Mouse (Mus musculus): ENCODE measurements around the gene Adad2. TPM values are rescaled to one million over a fixed set of nuclear protein-coding genes. Genes with fewer than 3 reads are reported as not detected.

Gene Adad2
- polyA plus RNA-seq (2015; fragmentation: Nextera tagmentation; extraction: Ambion mirVana): not detected in 2 replicates

DNA sequence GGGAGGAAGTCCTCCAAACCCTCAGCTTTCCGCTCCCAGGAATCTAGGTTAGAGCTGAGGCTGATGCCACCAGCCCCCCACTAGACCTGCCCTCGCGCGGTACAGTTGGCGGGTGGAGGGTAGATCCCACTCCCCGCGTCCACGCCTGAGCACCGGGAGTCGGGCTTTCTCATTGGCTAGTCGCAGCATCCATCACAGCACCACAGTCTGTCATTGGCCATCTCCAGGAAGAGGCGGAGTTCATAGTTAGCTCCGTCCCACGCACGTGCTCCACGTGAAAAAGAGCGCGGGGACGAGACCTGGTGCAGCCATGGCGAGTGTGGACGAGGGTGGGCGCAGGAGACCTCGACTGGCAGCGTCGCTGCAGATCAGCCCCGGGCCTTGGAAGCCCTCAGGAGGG is at the start of gene Adad2:
Adad2 (plus strand) TSS at position 277 of the 400 bp plus-strand sequence.
- Histone ChIP-seq H3K9me3 (ENCODE audit: control insufficient read depth, low read length) (no peaks in the 10 kb centered on the region), H3K4me1 (replicated peaks; ENCODE audit: control insufficient read depth, insufficient read depth, low read length) (no peaks in the 10 kb centered on the region), H3K27me3 (replicated peaks; ENCODE audit: control insufficient read depth, insufficient read depth, low read length) (no peaks in the 10 kb centered on the region), H3K27ac (ENCODE audit: low read length) (no peak within 1 kb of the TSS), H3K36me3 (ENCODE audit: control insufficient read depth, insufficient read depth) (no peaks in the 10 kb centered on the region), H3K4me3 (replicated peaks; ENCODE audit: low read length) (no peak within 1 kb of the TSS), H3K9ac (replicated peaks; ENCODE audit: low read depth, low read length) (no peak within 1 kb of the TSS), H3K4me2 (ENCODE audit: low read length) (no peak within 1 kb of the TSS)
- ATAC-seq: no peak
- WGBS: 86% methylated on average over 26 of the region's 26 CpGs

DNA sequence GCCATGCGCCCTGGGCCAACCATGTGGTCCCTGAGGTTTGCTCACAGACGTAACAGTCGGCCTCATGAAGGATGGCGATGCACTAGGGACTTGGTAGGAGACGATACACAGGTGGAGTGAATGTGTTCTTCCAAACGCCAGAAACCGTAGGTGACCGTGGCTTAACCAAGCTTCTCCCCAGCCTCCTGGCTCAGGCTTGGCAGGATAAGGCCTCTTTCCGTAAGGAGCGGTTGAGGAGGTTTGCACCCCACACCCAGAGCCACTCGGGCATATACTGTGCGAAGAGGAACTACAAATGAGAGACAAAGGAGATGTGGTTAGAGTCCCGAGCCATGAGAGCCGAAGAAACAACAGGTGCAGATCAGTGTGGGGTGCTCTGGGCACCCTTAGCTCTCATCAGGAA is 48.7 kb upstream of the Adad2 start:
- peaks cover 23% of the 10 kb centered on the region for H3K36me3 ChIP-seq (ENCODE audit: control insufficient read depth, insufficient read depth)
- no peak overlapping the region for H3K9ac ChIP-seq (replicated peaks; ENCODE audit: low read depth, low read length)
- no peak overlapping the region for H3K4me2 ChIP-seq (ENCODE audit: low read length)
- no peaks in the 10 kb centered on the region for H3K27me3 ChIP-seq (replicated peaks; ENCODE audit: control insufficient read depth, insufficient read depth, low read length)
- no peak overlapping the region for H3K27ac ChIP-seq (ENCODE audit: low read length)
- ATAC-seq: no peak
- 94% methylated on average over 14 of the region's 14 CpGs for WGBS
- H3K4me3 ChIP-seq (replicated peaks; ENCODE audit: low read length): no peak overlapping the region
- H3K4me1 ChIP-seq (replicated peaks; ENCODE audit: control insufficient read depth, insufficient read depth, low read length): no peaks in the 10 kb centered on the region; the same call in 1 of the 2 replicates
- no peaks in the 10 kb centered on the region for H3K9me3 ChIP-seq (ENCODE audit: control insufficient read depth, low read length)

- 85% methylated on average over 11 of the region's 11 CpGs for WGBS
- Histone ChIP-seq H3K27me3 (replicated peaks; ENCODE audit: control insufficient read depth, insufficient read depth, low read length) (no peaks in the 10 kb centered on the region), H3K4me2 (ENCODE audit: low read length) (no peak overlapping the region), H3K9ac (replicated peaks; ENCODE audit: low read depth, low read length) (no peak overlapping the region), H3K36me3 (ENCODE audit: control insufficient read depth, insufficient read depth) (peaks cover 23% of the 10 kb centered on the region), H3K4me1 (replicated peaks; ENCODE audit: control insufficient read depth, insufficient read depth, low read length) (no peaks in the 10 kb centered on the region), H3K27ac (ENCODE audit: low read length) (no peak overlapping the region), H3K4me3 (replicated peaks; ENCODE audit: low read length) (no peak overlapping the region), H3K9me3 (ENCODE audit: control insufficient read depth, low read length) (no peaks in the 10 kb centered on the region)
- no peak for ATAC-seq
Observed at GRCm38 (mm10) chr8:119566367-119566766, 46.2 kb upstream of the Adad2 start.

GRCm38 (mm10) chr8:119568251-119568650 is 44.3 kb upstream of the Adad2 start:
- H3K4me1 ChIP-seq (replicated peaks; ENCODE audit: control insufficient read depth, insufficient read depth, low read length): peaks cover 3% of the 10 kb centered on the region
- WGBS: 89% methylated on average over 9 of the region's 9 CpGs
- H3K27me3 ChIP-seq (replicated peaks; ENCODE audit: control insufficient read depth, insufficient read depth, low read length): no peaks in the 10 kb centered on the region
- no peak overlapping the region for H3K4me3 ChIP-seq (replicated peaks; ENCODE audit: low read length)
- no peak overlapping the region for H3K27ac ChIP-seq (ENCODE audit: low read length)
- H3K4me2 ChIP-seq (ENCODE audit: low read length): no peak overlapping the region
- no peak for ATAC-seq
- H3K9ac ChIP-seq (replicated peaks; ENCODE audit: low read depth, low read length): no peak overlapping the region
- H3K9me3 ChIP-seq (ENCODE audit: control insufficient read depth, low read length): no peaks in the 10 kb centered on the region
- peaks cover 14% of the 10 kb centered on the region for H3K36me3 ChIP-seq (ENCODE audit: control insufficient read depth, insufficient read depth)

DNA sequence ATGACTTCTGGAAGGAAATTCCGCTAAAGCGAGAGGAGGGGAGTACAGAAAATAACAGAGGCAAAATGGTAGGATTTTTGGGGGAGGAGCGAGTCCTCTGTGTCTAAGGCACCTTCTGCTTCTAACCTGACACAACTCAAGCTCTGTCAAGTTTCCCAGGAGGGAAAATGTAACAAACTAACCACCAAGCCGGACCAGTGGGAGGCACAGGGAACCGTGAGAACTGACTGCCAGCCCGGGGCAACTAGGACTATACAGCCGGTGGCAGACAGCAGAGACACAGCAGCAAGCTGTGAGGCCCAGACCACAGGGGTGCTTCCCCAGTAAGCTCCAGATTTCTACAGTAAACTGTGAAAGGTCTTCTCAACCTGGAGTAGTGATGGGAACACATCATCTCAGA is 43.6 kb upstream of the Adad2 start:
- Histone ChIP-seq H3K27me3 (replicated peaks; ENCODE audit: control insufficient read depth, insufficient read depth, low read length) (no peaks in the 10 kb centered on the region), H3K9me3 (ENCODE audit: control insufficient read depth, low read length) (no peaks in the 10 kb centered on the region), H3K4me2 (ENCODE audit: low read length) (no peak overlapping the region), H3K36me3 (ENCODE audit: control insufficient read depth, insufficient read depth) (peaks cover 12% of the 10 kb centered on the region), H3K27ac (ENCODE audit: low read length) (no peak overlapping the region), H3K4me3 (replicated peaks; ENCODE audit: low read length) (no peak overlapping the region), H3K4me1 (replicated peaks; ENCODE audit: control insufficient read depth, insufficient read depth, low read length) (peaks cover 10% of the 10 kb centered on the region), H3K9ac (replicated peaks; ENCODE audit: low read depth, low read length) (no peak overlapping the region)
- 77% methylated on average over 7 of the region's 7 CpGs for WGBS
- no peak for ATAC-seq

DNA sequence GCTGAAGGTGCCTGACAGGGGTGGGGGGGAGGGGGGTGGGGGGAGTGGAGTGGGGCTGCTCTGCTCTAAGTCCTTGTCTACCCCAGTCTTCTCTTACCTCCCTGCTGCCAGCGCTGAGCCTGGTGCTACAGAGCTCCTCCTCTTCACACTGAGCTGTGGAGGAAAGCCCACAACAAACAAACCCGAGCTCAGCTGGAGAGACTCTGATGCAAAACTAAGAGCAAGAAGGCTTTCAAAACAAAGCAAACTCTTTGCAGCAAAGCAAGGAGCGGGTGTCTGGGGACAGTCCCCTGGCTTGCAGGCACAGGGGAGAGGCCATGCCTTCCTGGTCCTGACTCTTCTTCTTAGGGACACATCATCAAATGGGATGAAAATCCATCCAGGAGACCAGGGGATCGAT is 42.7 kb upstream of the Adad2 start:
- H3K36me3 ChIP-seq (ENCODE audit: control insufficient read depth, insufficient read depth): peaks cover 8% of the 10 kb centered on the region; the same call in 1 of the 2 replicates
- H3K27ac ChIP-seq (ENCODE audit: low read length): no peak overlapping the region
- H3K4me1 ChIP-seq (replicated peaks; ENCODE audit: control insufficient read depth, insufficient read depth, low read length): peaks cover 13% of the 10 kb centered on the region
- no peaks in the 10 kb centered on the region for H3K27me3 ChIP-seq (replicated peaks; ENCODE audit: control insufficient read depth, insufficient read depth, low read length)
- no peaks in the 10 kb centered on the region for H3K9me3 ChIP-seq (ENCODE audit: control insufficient read depth, low read length)
- no peak overlapping the region for H3K4me3 ChIP-seq (replicated peaks; ENCODE audit: low read length)
- ATAC-seq: no peak
- no peak overlapping the region for H3K4me2 ChIP-seq (ENCODE audit: low read length)
- no peak overlapping the region for H3K9ac ChIP-seq (replicated peaks; ENCODE audit: low read depth, low read length)
- WGBS: 36% methylated on average over 4 of the region's 4 CpGs

DNA sequence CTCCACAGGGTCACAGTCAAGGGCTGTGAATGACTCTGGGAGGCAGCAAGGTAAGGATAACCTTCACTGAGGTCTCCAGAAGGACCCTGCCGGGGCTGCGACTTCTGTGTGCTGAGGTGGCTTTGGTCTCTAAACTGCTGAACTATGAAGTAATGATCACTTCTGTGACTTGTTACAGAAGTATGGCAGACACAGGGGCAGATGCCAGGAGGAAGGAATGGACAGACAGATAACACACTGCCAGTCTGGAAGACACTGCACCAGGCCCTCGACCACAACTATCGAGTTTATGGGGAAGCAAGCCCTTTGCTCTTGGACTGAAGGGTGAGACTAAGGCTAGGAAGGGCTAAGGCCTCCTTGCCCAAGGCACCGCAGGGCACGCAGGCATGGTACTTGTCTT is 41.4 kb upstream of the Adad2 start:
- ATAC-seq: no peak
- Histone ChIP-seq H3K27ac (ENCODE audit: low read length) (no peak overlapping the region), H3K4me2 (ENCODE audit: low read length) (no peak overlapping the region), H3K9ac (replicated peaks; ENCODE audit: low read depth, low read length) (no peak overlapping the region), H3K4me3 (replicated peaks; ENCODE audit: low read length) (no peak overlapping the region), H3K4me1 (replicated peaks; ENCODE audit: control insufficient read depth, insufficient read depth, low read length) (peaks cover 13% of the 10 kb centered on the region), H3K27me3 (replicated peaks; ENCODE audit: control insufficient read depth, insufficient read depth, low read length) (peaks cover 5% of the 10 kb centered on the region; the same call in 1 of the 2 replicates), H3K36me3 (ENCODE audit: control insufficient read depth, insufficient read depth) (no peaks in the 10 kb centered on the region), H3K9me3 (ENCODE audit: control insufficient read depth, low read length) (no peaks in the 10 kb centered on the region)
- 87% methylated on average over 6 of the region's 6 CpGs for WGBS

DNA sequence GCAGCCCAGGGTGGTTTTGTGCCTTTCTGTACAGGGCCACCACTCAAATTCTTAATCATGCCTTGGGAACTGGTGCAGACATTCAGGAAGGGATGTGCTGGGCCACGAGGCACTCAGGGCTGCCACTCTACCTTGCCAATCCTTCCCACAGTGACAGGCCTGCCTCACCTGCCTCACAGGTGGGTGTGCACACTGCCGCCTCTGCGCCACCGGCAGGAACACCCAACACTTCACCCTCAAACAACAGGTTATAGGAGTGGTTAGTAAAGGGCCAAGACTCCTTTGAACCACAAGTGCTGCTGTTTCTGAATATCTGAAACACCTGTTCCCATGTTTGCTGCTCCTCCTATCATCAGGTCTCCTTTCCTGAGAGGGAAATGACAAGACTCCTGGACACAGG is 40.1 kb upstream of the Adad2 start:
- ATAC-seq: no peak
- no peak overlapping the region for H3K27ac ChIP-seq (ENCODE audit: low read length)
- H3K4me3 ChIP-seq (replicated peaks; ENCODE audit: low read length): no peak overlapping the region
- peaks cover 9% of the 10 kb centered on the region; the same call in 1 of the 2 replicates for H3K27me3 ChIP-seq (replicated peaks; ENCODE audit: control insufficient read depth, insufficient read depth, low read length)
- no peaks in the 10 kb centered on the region for H3K36me3 ChIP-seq (ENCODE audit: control insufficient read depth, insufficient read depth)
- WGBS: 93% methylated on average over 4 of the region's 4 CpGs
- H3K9ac ChIP-seq (replicated peaks; ENCODE audit: low read depth, low read length): no peak overlapping the region
- no peak overlapping the region for H3K4me2 ChIP-seq (ENCODE audit: low read length)
- peaks cover 13% of the 10 kb centered on the region for H3K4me1 ChIP-seq (replicated peaks; ENCODE audit: control insufficient read depth, insufficient read depth, low read length)
- no peaks in the 10 kb centered on the region for H3K9me3 ChIP-seq (ENCODE audit: control insufficient read depth, low read length)

GRCm38 (mm10) chr8:119574437-119575365 is 37.8 kb upstream of the Adad2 start, which contains the start of the genes Hsdl1 and Dnaaf1:
Hsdl1 (minus strand) TSS chr8:119575183.
Dnaaf1 (plus strand) TSS chr8:119575235.
- H3K36me3 ChIP-seq (ENCODE audit: control insufficient read depth, insufficient read depth): no peaks in the 10 kb centered on the region
- H3K27me3 ChIP-seq (replicated peaks; ENCODE audit: control insufficient read depth, insufficient read depth, low read length): peaks cover 9% of the 10 kb centered on the region; the same call in 1 of the 2 replicates
- WGBS: under 1% methylated on average over 83 of the region's 97 CpGs
- peak within 1 kb of the TSS; percentile 69 for H3K9ac ChIP-seq (replicated peaks; ENCODE audit: low read depth, low read length)
- H3K27ac ChIP-seq (ENCODE audit: low read length): peak within 1 kb of the TSS; percentile 54
- H3K4me3 ChIP-seq (replicated peaks; ENCODE audit: low read length): peak within 1 kb of the TSS; percentile 60
- H3K4me1 ChIP-seq (replicated peaks; ENCODE audit: control insufficient read depth, insufficient read depth, low read length): peaks cover 13% of the 10 kb centered on the region
- H3K4me2 ChIP-seq (ENCODE audit: low read length): peak within 1 kb of the TSS; percentile 68
- H3K9me3 ChIP-seq (ENCODE audit: control insufficient read depth, low read length): no peaks in the 10 kb centered on the region
- ATAC-seq: peak; percentile 92

All from forebrain, embryonic 16.5 days (tissue).